Mouse (Mus musculus) embryo, embryonic 10.5 days (tissue): ENCODE measurements around the gene Nmnat2.
A peak's percentile ranks its signal among the peaks of the same experiment; 100 is the strongest.
"Not testable (repeated sequence)": the region's sequence is repeated elsewhere in the genome, so short reads cannot be mapped to it uniquely, and the experiment has no call there.

ENCODE experiments used
- DNase-seq: peaks from one replicate; pipeline ENCODE4 v3.0.0-alpha.2; 2015; ENCODE audit warnings: low spot score

Nmnat2 gene

DNA sequence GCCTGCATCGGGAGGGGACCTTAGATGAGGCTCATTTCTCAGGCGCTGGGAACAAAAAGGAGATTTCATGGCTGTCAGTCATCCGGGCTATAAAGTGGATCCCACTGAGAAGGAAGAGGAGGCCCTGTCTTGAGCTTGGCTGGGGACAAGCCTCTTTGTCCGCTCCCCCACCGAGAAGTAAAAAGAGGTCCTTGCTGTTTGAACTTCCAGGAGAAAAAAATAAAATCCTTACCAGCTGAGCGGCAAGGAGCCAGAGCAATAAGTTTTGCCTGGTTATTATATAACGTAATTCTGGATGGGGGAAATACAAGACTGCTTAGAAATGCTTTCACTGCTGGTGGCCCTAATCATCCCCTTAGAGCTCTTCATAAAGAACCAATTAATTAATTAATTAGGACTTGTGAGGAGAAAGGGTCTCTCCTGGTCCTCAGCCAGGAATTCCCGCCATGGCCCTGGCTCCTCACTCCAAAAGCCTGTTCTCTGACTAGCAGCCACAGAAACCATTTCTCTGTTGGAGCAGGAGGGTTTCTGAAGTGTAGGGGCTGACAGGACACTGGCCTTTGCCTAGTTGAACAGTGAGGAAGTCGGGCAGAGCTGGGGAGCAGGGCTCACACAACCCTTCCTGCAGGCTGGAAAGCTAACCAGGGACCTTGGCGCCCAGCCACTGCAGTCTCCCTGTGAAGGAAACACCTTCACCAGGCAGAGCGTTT, 99.5 kb downstream of the Nmnat2 start:
- peak; percentile 79 for DNase-seq

DNA sequence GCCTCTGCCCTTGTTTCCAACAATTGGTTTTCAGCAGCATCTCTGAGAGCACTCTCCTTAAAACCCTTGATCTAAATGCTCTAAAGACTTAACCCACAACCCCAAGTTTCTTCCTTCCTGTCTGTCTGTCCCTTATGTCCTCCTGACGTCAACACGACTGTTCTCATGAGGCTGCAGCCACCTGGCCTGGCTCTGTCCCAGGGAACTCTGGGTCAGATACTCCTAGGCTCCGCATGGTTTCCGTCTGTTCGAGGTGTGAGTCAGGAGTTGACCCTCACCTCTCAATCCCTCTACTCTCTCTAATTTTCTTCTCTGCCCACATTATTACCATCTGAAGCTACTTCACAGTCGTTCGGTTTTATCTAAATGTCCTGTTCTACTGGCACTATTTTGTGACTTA, 103.5 kb downstream of the Nmnat2 start:
- no peak for DNase-seq

GRCm38 (mm10) chr1:153059626-153060025, 104.8 kb downstream of the Nmnat2 start:
- no peak for DNase-seq

DNA sequence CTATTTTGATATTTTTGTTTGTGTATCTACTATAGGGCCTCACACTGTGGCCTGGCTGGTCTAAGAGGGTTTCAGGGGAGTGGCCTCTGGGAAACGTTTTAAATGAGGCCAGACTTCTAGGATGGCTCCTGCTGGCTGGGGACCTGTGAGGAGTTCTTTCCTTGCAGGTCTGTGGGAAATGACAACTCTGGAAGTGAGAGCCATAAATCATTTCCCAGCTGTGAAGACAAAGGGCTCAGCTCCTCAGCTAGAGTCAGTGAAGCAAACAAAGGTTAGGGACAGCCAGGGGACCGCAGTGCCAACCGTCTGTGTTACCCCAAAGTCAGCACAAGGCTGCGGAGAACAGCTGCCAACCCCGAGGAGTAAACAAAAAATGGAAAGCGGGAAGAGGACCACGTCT, 107.8 kb downstream of the Nmnat2 start:
- peak; percentile 69 for DNase-seq

GRCm38 (mm10) chr1:153064784-153065390, 110.1 kb downstream of the Nmnat2 start:
- DNase-seq = no peak

DNA sequence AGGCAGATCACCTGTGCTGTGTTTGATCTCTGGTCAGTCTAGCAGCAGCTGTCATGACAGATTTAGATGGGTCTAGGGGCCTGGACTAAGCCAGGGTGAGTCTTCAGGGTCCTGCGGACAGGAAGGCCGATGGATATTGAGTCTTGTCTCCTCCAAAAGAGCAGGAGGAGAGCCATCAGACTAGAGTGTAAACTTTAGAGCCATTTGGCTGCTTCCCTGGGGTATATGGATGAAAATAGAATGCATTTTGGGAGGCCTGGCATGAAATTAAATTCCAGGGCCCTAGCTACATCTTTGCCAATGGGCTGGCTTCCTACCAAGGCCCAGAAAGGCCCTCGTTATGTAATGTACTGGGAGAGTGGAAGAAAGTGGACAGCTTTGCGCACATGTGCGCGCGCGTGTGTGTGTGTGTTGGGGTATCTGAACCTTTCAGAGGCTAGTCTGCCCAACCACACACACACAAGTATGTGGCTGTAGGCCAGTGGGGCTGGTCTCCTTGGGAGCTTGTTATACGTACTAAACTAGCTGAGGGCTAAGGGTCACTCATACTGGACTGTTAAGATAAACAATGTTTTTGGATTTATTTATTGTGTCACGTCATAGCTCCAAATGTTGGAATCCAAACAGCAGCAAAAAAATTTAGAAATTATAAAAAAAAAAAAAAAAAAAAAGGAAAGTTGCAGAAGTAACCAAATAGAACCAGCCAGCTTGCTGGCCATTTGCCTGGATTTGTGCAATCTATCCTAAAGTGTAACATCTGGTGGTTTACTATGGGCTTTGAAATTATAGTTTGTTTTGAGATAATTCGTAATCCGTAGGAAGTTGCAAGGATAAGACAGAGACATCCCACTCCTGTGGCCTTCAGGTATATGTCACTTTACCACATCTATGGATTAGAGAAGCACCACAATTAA, 110.9 kb downstream of the Nmnat2 start:
- DNase-seq = no peak

GRCm38 (mm10) chr1:153066387-153066781, 111.6 kb downstream of the Nmnat2 start:
- DNase-seq = no peak

- no peak for DNase-seq
Observed at GRCm38 (mm10) chr1:153071563-153071962, 116.8 kb downstream of the Nmnat2 start.

DNA sequence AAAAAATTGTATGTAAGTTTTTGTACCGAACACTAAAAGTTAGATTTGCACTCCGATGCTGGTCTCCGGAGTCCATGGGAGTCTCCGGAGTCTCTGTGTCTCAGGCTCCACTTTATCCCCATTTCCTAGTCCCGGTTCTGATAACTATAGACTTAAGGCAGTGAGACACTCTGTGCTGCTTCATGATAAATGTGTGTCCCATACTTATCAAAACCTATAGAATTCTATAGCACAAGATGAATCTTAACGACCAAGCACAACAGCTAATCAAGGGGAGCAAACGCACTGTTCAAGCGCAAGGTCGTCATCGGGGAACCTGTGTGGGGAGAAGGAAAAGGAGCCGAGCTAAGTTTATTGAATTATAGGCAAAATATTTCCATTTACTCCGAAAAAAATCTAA, 117.2 kb downstream of the Nmnat2 start:
- no peak for DNase-seq

DNA sequence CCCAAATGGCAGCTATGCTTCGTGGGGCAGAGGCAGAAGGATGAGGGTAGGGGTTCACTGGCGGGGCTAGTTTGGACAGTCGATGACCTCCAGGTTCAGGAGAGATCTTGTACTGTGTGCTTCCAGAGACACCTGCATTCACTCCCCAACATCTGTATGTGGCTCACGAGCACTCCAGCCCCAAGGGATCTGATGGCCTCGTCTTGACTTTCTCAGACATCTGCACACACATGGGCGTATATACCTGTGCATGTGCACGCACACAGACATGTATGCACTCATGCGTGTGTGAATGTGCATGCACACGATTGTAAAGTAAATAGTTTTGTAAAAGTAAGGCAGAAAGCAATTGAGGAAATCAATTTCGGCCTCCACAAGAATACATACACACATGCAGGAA, 117.9 kb downstream of the Nmnat2 start:
- no peak for DNase-seq

GRCm38 (mm10) chr1:153073441-153073840, 118.6 kb downstream of the Nmnat2 start:
- DNase-seq = no peak

DNA sequence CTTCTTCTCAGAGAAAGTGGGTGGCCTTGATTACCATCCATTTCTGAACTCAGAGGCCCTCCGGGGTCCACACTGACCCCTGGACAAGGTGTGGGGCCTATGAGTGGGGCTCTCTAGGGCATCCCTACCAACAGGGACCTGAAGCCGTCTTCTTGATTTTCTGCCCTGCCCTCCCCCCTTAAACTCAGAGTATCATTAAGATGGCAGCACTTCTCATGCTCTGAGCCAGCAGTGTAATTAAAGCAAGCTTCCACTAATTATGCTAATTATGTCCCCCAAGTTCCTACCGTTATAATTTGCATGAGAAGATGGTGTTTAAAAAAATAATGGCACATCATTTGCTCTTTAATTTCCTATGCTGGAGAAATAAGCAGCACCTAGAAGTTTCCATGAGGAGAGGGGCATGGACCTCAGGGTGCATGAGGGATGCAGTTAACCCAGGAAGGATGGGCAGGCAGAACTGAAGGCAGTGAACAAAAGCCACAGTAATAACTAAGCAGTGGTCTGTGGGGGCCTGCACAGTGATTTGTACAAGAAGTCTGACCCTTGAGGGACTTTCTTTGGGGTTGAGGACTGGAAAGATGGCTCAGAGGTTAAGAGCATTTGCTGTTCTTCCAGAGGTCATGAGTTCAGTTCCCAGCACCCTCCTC, 120.4 kb downstream of the Nmnat2 start:
- no peak for DNase-seq

DNA sequence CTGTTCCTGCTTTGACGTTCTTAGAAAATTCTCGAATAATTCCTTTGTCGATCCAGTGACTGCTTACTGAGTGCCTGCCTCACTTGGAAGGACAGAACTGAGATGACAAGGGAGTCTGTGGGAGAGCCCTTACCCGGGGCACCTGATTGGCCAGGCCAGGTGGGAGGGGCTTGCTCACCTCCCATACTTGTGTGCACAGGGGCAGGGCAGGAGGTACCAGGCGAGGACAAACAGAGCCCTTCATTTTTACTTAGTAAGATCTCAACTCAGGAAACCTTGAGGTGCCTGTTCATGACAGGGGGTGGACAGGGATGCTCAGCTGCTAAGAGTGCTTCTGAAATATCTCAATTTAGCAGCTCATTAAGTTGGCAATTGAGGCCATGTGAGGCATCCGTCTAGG, 121.2 kb downstream of the Nmnat2 start:
- DNase-seq = no peak

DNA sequence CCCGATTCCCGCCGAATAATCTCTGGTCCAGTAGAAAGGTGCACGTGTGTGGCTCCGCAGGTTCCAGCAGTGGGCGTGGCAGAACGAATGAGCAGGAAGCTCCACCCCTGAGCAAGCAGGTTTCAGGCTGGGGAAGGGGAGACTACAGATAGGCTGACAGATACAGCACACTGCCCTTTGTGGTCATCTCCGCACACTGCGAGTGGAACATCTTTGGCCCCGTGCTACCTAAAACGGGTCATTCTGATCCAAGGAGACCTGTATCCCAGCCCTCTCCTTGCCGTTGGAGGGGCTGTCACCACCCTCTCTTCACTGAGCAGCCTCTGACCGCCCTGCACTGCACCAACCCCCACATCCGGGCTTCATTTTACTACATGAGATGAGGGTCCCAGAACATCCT, 128.4 kb downstream of the Nmnat2 start:
- DNase-seq = not testable (repeated sequence)

- no peak for DNase-seq
Observed at GRCm38 (mm10) chr1:153084191-153084590, 129.4 kb downstream of the Nmnat2 start.

DNA sequence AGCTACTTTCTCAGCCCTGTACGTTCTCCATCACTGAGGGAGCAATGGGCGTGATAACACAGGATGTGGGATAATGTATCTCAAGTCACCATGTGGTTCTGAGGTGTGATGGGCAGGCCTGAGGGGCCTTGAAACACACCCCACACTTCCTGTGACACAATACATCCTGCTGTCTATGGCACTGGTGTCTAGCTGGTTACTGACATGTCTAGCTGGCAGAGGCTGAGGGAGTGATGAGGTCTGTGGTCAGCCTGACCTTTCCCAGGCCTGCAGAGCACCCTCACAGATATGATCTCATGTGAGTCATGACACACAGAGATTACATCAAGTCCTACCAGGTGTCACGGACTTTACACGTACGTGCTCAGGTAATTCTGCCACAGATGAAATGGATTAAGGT, 130.4 kb downstream of the Nmnat2 start:
- DNase-seq = no peak

DNA sequence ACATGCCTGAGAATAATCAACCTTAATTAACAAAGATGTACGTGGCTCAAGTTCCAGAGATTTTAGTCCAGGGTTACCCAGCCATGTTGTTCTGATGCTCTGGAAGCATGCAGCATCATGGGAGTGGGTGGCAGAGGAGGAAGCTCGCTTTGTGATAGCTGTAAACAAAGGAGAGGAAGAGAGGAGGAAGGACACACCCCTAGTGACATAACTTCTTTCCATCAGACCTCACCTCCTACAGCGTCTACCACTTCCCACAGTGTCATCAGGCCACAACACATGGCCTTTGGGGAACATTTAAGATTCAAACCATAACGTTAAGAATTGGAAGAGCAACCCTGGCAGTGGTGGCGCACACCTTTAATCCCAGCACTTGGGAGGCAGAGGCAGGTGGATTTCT, 133.0 kb downstream of the Nmnat2 start:
- DNase-seq = no peak

DNA sequence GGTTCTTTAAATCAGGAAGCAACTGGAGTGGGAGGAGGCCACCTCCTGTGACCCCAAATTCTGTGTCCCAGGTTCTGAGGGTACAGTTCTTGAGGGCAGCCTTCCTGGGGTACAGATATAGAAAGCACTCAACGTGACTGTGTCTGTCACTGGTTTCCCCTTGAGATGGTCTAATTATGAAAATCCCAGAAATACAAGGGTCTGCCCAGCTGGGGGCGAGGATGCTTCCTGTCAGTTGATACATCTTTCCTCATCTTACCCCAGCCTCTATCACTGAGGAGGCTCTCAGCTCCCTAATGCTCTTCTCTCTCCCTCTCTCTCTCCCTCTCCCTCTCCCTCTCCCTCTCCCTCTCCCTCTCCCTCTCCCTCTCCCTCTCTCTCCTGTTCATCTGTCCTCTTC, 135.3 kb downstream of the Nmnat2 start:
- DNase-seq = no peak

DNA sequence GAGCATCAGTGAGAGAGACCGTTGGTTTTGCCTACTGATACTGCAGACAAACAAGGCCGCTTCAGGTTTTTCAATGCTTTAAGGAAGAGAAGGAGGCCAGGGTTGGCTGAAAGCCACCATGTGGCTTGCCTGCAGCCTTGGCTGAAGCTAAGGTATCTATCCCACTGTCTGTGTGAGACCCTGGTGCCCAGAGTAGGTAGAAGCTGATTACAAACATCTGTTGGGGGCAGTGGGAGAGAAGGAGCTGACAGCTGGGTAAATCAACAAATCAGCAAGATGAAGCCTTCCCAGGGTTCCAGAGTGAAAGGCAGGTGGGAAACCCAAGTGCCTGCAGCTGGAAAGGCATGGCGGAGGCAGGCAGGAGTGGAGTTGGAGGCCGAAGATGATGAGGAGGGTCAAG, 136.0 kb downstream of the Nmnat2 start:
- no peak for DNase-seq

- DNase-seq = peak; percentile 49
Observed at GRCm38 (mm10) chr1:153091438-153092236, 136.8 kb downstream of the Nmnat2 start.

DNA sequence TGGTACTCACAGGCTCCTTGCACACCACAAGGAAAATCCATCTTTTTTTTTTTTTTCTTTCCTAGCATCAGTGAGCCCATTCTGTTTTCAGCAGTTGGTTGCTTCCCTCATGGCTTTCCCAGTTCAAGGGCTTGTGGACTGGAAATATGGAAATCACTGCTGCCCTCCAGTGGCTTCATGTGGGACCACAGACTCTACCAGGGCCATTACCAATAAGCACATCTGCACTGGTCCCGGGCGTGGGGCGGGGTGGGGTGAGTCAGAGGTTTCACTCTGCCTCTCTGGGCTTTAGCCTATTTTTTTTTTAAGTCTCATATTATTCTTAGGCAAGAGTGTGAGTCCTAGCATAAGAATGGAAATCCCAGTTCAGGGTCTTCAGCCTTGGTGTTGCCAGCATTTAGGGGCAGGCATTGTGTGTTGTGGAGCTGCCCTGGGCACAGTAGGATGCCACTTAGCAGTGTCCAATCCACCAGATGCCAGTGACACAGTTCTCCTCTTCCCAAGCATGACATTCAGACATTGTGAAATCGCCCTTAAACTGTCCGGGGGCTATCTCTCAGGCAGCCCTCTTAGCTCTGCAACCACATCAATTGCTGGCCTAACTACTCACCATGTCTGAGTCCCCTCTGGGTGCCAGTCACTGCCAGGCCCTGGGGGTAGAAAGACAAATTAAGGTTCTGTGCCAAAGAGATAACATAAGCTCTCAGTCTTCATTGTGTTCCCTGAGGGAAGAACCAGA, 137.6 kb downstream of the Nmnat2 start:
- DNase-seq = peak; percentile 92
